26 mouse cellular contexts compared by ENCODE assay signal in the genomic region with DNA sequence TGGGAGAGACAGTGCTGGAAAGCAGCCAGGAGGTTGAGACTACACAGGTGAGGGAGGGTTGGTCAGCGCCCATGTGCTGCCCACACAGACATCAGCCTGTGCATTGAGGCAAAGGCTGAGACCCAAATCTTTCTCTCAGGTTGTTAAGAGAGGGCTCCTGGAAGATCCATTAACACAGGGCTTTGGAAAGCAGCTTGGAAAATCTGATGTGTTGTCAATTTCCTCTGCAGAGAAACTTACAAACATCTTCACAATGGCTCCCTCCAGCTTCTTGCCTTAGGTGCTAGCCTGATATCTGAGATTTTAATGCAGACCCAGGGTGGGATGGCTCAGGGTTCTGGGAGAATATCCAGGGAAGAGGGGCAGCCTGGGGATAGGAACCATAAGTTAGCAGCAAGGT.
DNase-seq lines count a peak whose midpoint lies in the region; ATAC-seq and TF ChIP-seq lines count a peak whose summit lies in the region.
"Had no signal": no experiment of that assay in that cellular context is flagged by ENCODE, and none has a peak within 500 bp of the region (broad histone marks: within the 10 kb centered on the region; RNA-seq: fewer than 3 reads in every experiment).

No protein-coding gene starts in this region.

- no peak for TF ChIP-seq POLR2A in limb, embryonic 14.5 days (IDR thresholded peaks at IDR 0.05; ENCODE audit: borderline replicate concordance, extremely low read depth, insufficient read depth, insufficient read length)

- H3K36me3 ChIP-seq in heart, embryonic 10.5 days = no peaks in the 10 kb centered on the region
- no peaks in the 10 kb centered on the region for H3K36me3 ChIP-seq in heart, embryonic 12.5 days
- no peaks in the 10 kb centered on the region for H3K36me3 ChIP-seq in limb, embryonic 14.5 days (ENCODE audit: control insufficient read depth, insufficient read depth, low read length)
- H3K36me3 ChIP-seq: embryonic facial prominence, embryonic 12.5 days; forebrain, embryonic 12.5 days; forebrain, embryonic 15.5 days; heart, embryonic 15.5 days had no signal

- H3K27ac ChIP-seq in gastrocnemius, adult 2 months = peak overlapping the region; percentile 65
- H3K27ac ChIP-seq in heart, embryonic 10.5 days = 0 out of 2 replicates have a peak overlapping the region, but pooled peaks have one; percentile 22
- H3K27ac ChIP-seq in heart, embryonic 12.5 days (ENCODE audit: poor library complexity, severe bottlenecking) = no peak overlapping the region
- no peak overlapping the region for H3K27ac ChIP-seq in limb, embryonic 14.5 days (replicated peaks; ENCODE audit: low read depth, low read length)
- H3K27ac ChIP-seq: embryonic facial prominence, embryonic 12.5 days; forebrain, embryonic 12.5 days; forebrain, embryonic 15.5 days; heart, embryonic 15.5 days; hindbrain, embryonic 14.5 days; hindbrain, postnatal 0 days had no signal

- no peak for TF ChIP-seq CTCF in gastrocnemius, adult 2 months (IDR thresholded peaks at IDR 0.05)

- H3K4me3 ChIP-seq in gastrocnemius, adult 2 months = no peak overlapping the region
- no peak overlapping the region for H3K4me3 ChIP-seq in heart, embryonic 10.5 days
- H3K4me3 ChIP-seq in heart, embryonic 12.5 days = no peak overlapping the region
- no peak overlapping the region for H3K4me3 ChIP-seq in limb, embryonic 14.5 days (replicated peaks; ENCODE audit: low read length)
- H3K4me3 ChIP-seq: embryonic facial prominence, embryonic 12.5 days; erythroblast, embryonic 14.5 days; forebrain, embryonic 12.5 days; forebrain, embryonic 15.5 days; heart, embryonic 15.5 days had no signal

- H3K27me3 ChIP-seq in heart, embryonic 10.5 days (ENCODE audit: insufficient read depth, poor library complexity, severe bottlenecking) = no peaks in the 10 kb centered on the region
- H3K27me3 ChIP-seq in heart, embryonic 12.5 days (replicated peaks) = no peaks in the 10 kb centered on the region
- H3K27me3 ChIP-seq in limb, embryonic 14.5 days (ENCODE audit: control insufficient read depth, insufficient read depth, low read length) = no peaks in the 10 kb centered on the region
- H3K27me3 ChIP-seq: embryonic facial prominence, embryonic 12.5 days; forebrain, embryonic 12.5 days; forebrain, embryonic 15.5 days; heart, embryonic 15.5 days had no signal

- intact Hi-C loops in gastrocnemius, adult 2 months (cut with DNase I) = no loop called here

- no peak overlapping the region for H3K9ac ChIP-seq in heart, embryonic 12.5 days
- no peak overlapping the region for H3K9ac ChIP-seq in limb, embryonic 14.5 days (ENCODE audit: low read depth, low read length, severe bottlenecking)
- H3K9ac ChIP-seq: embryonic facial prominence, embryonic 12.5 days; forebrain, embryonic 12.5 days; forebrain, embryonic 15.5 days; heart, embryonic 15.5 days; hindbrain, embryonic 14.5 days had no signal

- no peak for ATAC-seq in heart, embryonic 12.5 days (ENCODE audit: insufficient number of reproducible peaks, low FRiP score)
- 0 out of 2 replicates have a peak, but pooled peaks have one; percentile 19 for ATAC-seq in limb, embryonic 14.5 days (ENCODE audit: low FRiP score, low read depth)
- ATAC-seq: activated CD4-positive, CD25-positive, alpha-beta regulatory T cell, adult 4 months; forebrain, embryonic 15.5 days; hindbrain, postnatal 0 days; inflammation-experienced regulatory T-cells, adult 6 months; intestine, embryonic 16.5 days had no signal

- no peak overlapping the region for H3K4me2 ChIP-seq in heart, embryonic 12.5 days
- H3K4me2 ChIP-seq in limb, embryonic 14.5 days (replicated peaks; ENCODE audit: low read depth, low read length, severe bottlenecking) = no peak overlapping the region
- H3K4me2 ChIP-seq: embryonic facial prominence, embryonic 12.5 days; forebrain, embryonic 12.5 days; forebrain, embryonic 15.5 days; heart, embryonic 11.5 days; heart, embryonic 15.5 days; hindbrain, embryonic 14.5 days had no signal

- DNase-seq in gastrocnemius, adult 2 months = peak; percentile 23
- no peak for DNase-seq in gastrocnemius, postnatal 4 days (ENCODE audit: low spot score in 2 of 2)
- no peak for DNase-seq in heart, embryonic 10.5 days (ENCODE audit: low spot score)
- DNase-seq in limb, embryonic 14.5 days (ENCODE audit: low spot score) = peak; percentile 69
- no peak for DNase-seq in kidney, postnatal 25 days
- DNase-seq: adrenal gland, postnatal 10 days; adrenal gland, postnatal 36 days; cerebellum, adult 18-20 months; cerebellum, adult 9-10 months; cerebellum, postnatal 14 days; gastrocnemius, postnatal 25 days; heart, postnatal 10 days; heart, postnatal 4 days; kidney, adult 18-20 months had no signal

- WGBS in heart, embryonic 10.5 days = 89% methylated on average over 1 of the region's 1 CpGs
- WGBS in heart, embryonic 12.5 days = 79% methylated on average over 1 of the region's 1 CpGs
- 83% methylated on average over 1 of the region's 1 CpGs for WGBS in limb, embryonic 14.5 days

- H3K4me1 ChIP-seq in heart, embryonic 10.5 days = peaks cover 32% of the 10 kb centered on the region
- peaks cover 35% of the 10 kb centered on the region for H3K4me1 ChIP-seq in heart, embryonic 12.5 days (replicated peaks)
- H3K4me1 ChIP-seq in limb, embryonic 14.5 days (ENCODE audit: control insufficient read depth, insufficient read depth, low read length) = peaks cover 26% of the 10 kb centered on the region
- H3K4me1 ChIP-seq: forebrain, embryonic 15.5 days had no signal

- no peaks in the 10 kb centered on the region for H3K9me3 ChIP-seq in heart, embryonic 10.5 days
- no peaks in the 10 kb centered on the region for H3K9me3 ChIP-seq in heart, embryonic 12.5 days (replicated peaks)
- H3K9me3 ChIP-seq in limb, embryonic 14.5 days (ENCODE audit: control insufficient read depth, low read length) = no peaks in the 10 kb centered on the region
- H3K9me3 ChIP-seq: embryonic facial prominence, embryonic 12.5 days; forebrain, embryonic 12.5 days; forebrain, embryonic 15.5 days; heart, embryonic 15.5 days had no signal

Comparison
In these comparisons a context has a peak if more than half of its experiments do, and no peak if none do; other contexts are left out.
1. DNase-seq: peak in gastrocnemius, adult 2 months (single experiment) and limb, embryonic 14.5 days (single experiment); none in gastrocnemius, postnatal 4 days (0 of 2), heart, embryonic 10.5 days (single experiment) and kidney, postnatal 25 days (0 of 2).
2. H3K27ac ChIP-seq: peak in gastrocnemius, adult 2 months (single experiment) and heart, embryonic 10.5 days (single experiment); none in heart, embryonic 12.5 days (single experiment) and limb, embryonic 14.5 days (single experiment).